Mouse (Mus musculus): Measurements from ENCODE around the gene Tfpi. TPM values are rescaled to one million over a fixed set of nuclear protein-coding genes. Genes with fewer than 3 reads are reported as not detected.

Tfpi gene
- polyA plus RNA-seq, 1 experiment from 2014 or later = 14.3 TPM

- Histone ChIP-seq H3K4me2 (ENCODE audit: low read length) (no peak overlapping the region), H3K4me1 (ENCODE audit: control insufficient read depth, insufficient read depth, low read length) (no peaks in the 10 kb centered on the region), H3K4me3 (ENCODE audit: low read depth, low read length) (no peak overlapping the region), H3K36me3 (ENCODE audit: control insufficient read depth, insufficient read depth, low read length) (no peaks in the 10 kb centered on the region), H3K9me3 (replicated peaks; ENCODE audit: control insufficient read depth, low read length) (no peaks in the 10 kb centered on the region), H3K27ac (ENCODE audit: low read depth, low read length) (no peak overlapping the region), H3K27me3 (replicated peaks; ENCODE audit: control insufficient read depth, insufficient read depth, low read length) (no peaks in the 10 kb centered on the region), H3K9ac (ENCODE audit: low read length) (no peak overlapping the region)
- ATAC-seq = no peak
- 65% methylated on average over 3 of the region's 3 CpGs for WGBS
- no peak for DNase-seq (ENCODE audit: low spot score)
Measured at GRCm38 (mm10) chr2:84428836-84429235, 47.7 kb downstream of the Tfpi start.

GRCm38 (mm10) chr2:84426531-84426930 lies 50.0 kb downstream of the Tfpi start:
- Histone ChIP-seq H3K27me3 (replicated peaks; ENCODE audit: control insufficient read depth, insufficient read depth, low read length) (no peaks in the 10 kb centered on the region), H3K9me3 (replicated peaks; ENCODE audit: control insufficient read depth, low read length) (no peaks in the 10 kb centered on the region), H3K4me1 (ENCODE audit: control insufficient read depth, insufficient read depth, low read length) (no peaks in the 10 kb centered on the region), H3K9ac (ENCODE audit: low read length) (no peak overlapping the region), H3K4me3 (ENCODE audit: low read depth, low read length) (no peak overlapping the region), H3K4me2 (ENCODE audit: low read length) (no peak overlapping the region), H3K27ac (ENCODE audit: low read depth, low read length) (no peak overlapping the region), H3K36me3 (ENCODE audit: control insufficient read depth, insufficient read depth, low read length) (no peaks in the 10 kb centered on the region)
- ATAC-seq (no peak), DNase-seq (ENCODE audit: low spot score) (no peak)
- 92% methylated on average over 4 of the region's 4 CpGs for WGBS

- Histone ChIP-seq H3K36me3 (ENCODE audit: control insufficient read depth, insufficient read depth, low read length) (no peaks in the 10 kb centered on the region), H3K27me3 (replicated peaks; ENCODE audit: control insufficient read depth, insufficient read depth, low read length) (no peaks in the 10 kb centered on the region), H3K4me3 (ENCODE audit: low read depth, low read length) (peak within 1 kb of the TSS; percentile 22), H3K4me2 (ENCODE audit: low read length) (peak within 1 kb of the TSS; percentile 46), H3K4me1 (ENCODE audit: control insufficient read depth, insufficient read depth, low read length) (no peaks in the 10 kb centered on the region), H3K9ac (ENCODE audit: low read length) (peak within 1 kb of the TSS; percentile 53), H3K9me3 (replicated peaks; ENCODE audit: control insufficient read depth, low read length) (no peaks in the 10 kb centered on the region), H3K27ac (ENCODE audit: low read depth, low read length) (peak within 1 kb of the TSS; percentile 14; the same call in 1 of the 2 replicates)
- DNase-seq (ENCODE audit: low spot score) = peak; percentile 41
- ATAC-seq = peak; percentile 48
- WGBS = 2% methylated on average over 10 of the region's 10 CpGs
Measured at GRCm38 (mm10) chr2:84425138-84425537, 51.4 kb downstream of the Tfpi start, which contains the start of gene Calcrl. TSS of gene Calcrl (minus strand) at chr2:84425411.

GRCm38 (mm10) chr2:84416501-84416900 lies 60.1 kb downstream of the Tfpi start:
- no peak for DNase-seq (ENCODE audit: low spot score)
- H3K9ac ChIP-seq (ENCODE audit: low read length) = no peak overlapping the region
- H3K36me3 ChIP-seq (ENCODE audit: control insufficient read depth, insufficient read depth, low read length) = no peaks in the 10 kb centered on the region
- 73% methylated on average over 4 of the region's 4 CpGs for WGBS
- H3K27me3 ChIP-seq (replicated peaks; ENCODE audit: control insufficient read depth, insufficient read depth, low read length) = no peaks in the 10 kb centered on the region
- no peak for ATAC-seq
- H3K4me3 ChIP-seq (ENCODE audit: low read depth, low read length) = no peak overlapping the region
- H3K9me3 ChIP-seq (replicated peaks; ENCODE audit: control insufficient read depth, low read length) = no peaks in the 10 kb centered on the region
- H3K27ac ChIP-seq (ENCODE audit: low read depth, low read length) = no peak overlapping the region
- no peaks in the 10 kb centered on the region for H3K4me1 ChIP-seq (ENCODE audit: control insufficient read depth, insufficient read depth, low read length)
- no peak overlapping the region for H3K4me2 ChIP-seq (ENCODE audit: low read length)

GRCm38 (mm10) chr2:84409796-84410592 lies 66.6 kb downstream of the Tfpi start:
- no peaks in the 10 kb centered on the region for H3K36me3 ChIP-seq (ENCODE audit: control insufficient read depth, insufficient read depth, low read length)
- DNase-seq (ENCODE audit: low spot score) = no peak
- H3K27ac ChIP-seq (ENCODE audit: low read depth, low read length) = no peak overlapping the region
- no peak overlapping the region for H3K4me2 ChIP-seq (ENCODE audit: low read length)
- H3K4me3 ChIP-seq (ENCODE audit: low read depth, low read length) = no peak overlapping the region
- H3K9ac ChIP-seq (ENCODE audit: low read length) = no peak overlapping the region
- H3K9me3 ChIP-seq (replicated peaks; ENCODE audit: control insufficient read depth, low read length) = no peaks in the 10 kb centered on the region
- ATAC-seq = no peak
- no peaks in the 10 kb centered on the region for H3K4me1 ChIP-seq (ENCODE audit: control insufficient read depth, insufficient read depth, low read length)
- H3K27me3 ChIP-seq (replicated peaks; ENCODE audit: control insufficient read depth, insufficient read depth, low read length) = no peaks in the 10 kb centered on the region

GRCm38 (mm10) chr2:84404834-84405233 lies 71.7 kb downstream of the Tfpi start:
- Histone ChIP-seq H3K4me2 (ENCODE audit: low read length) (no peak overlapping the region), H3K27me3 (replicated peaks; ENCODE audit: control insufficient read depth, insufficient read depth, low read length) (no peaks in the 10 kb centered on the region), H3K27ac (ENCODE audit: low read depth, low read length) (no peak overlapping the region), H3K4me3 (ENCODE audit: low read depth, low read length) (no peak overlapping the region), H3K9ac (ENCODE audit: low read length) (no peak overlapping the region), H3K9me3 (replicated peaks; ENCODE audit: control insufficient read depth, low read length) (no peaks in the 10 kb centered on the region), H3K36me3 (ENCODE audit: control insufficient read depth, insufficient read depth, low read length) (no peaks in the 10 kb centered on the region), H3K4me1 (ENCODE audit: control insufficient read depth, insufficient read depth, low read length) (no peaks in the 10 kb centered on the region)
- 91% methylated on average over 3 of the region's 3 CpGs for WGBS
- ATAC-seq (no peak), DNase-seq (ENCODE audit: low spot score) (no peak)

- no peaks in the 10 kb centered on the region for H3K36me3 ChIP-seq (ENCODE audit: control insufficient read depth, insufficient read depth, low read length)
- no peaks in the 10 kb centered on the region for H3K27me3 ChIP-seq (replicated peaks; ENCODE audit: control insufficient read depth, insufficient read depth, low read length)
- H3K9ac ChIP-seq (ENCODE audit: low read length) = no peak overlapping the region
- no peaks in the 10 kb centered on the region for H3K4me1 ChIP-seq (ENCODE audit: control insufficient read depth, insufficient read depth, low read length)
- H3K4me3 ChIP-seq (ENCODE audit: low read depth, low read length) = no peak overlapping the region
- H3K4me2 ChIP-seq (ENCODE audit: low read length) = no peak overlapping the region
- ATAC-seq = no peak
- no peak for DNase-seq (ENCODE audit: low spot score)
- no peak overlapping the region for H3K27ac ChIP-seq (ENCODE audit: low read depth, low read length)
- WGBS = 93% methylated on average over 3 of the region's 3 CpGs
- H3K9me3 ChIP-seq (replicated peaks; ENCODE audit: control insufficient read depth, low read length) = no peaks in the 10 kb centered on the region
Measured at GRCm38 (mm10) chr2:84402713-84403112, 73.9 kb downstream of the Tfpi start.

- Histone ChIP-seq H3K4me2 (ENCODE audit: low read length) (no peak overlapping the region), H3K4me1 (ENCODE audit: control insufficient read depth, insufficient read depth, low read length) (no peaks in the 10 kb centered on the region), H3K9ac (ENCODE audit: low read length) (no peak overlapping the region), H3K4me3 (ENCODE audit: low read depth, low read length) (no peak overlapping the region), H3K9me3 (replicated peaks; ENCODE audit: control insufficient read depth, low read length) (no peaks in the 10 kb centered on the region), H3K27me3 (replicated peaks; ENCODE audit: control insufficient read depth, insufficient read depth, low read length) (no peaks in the 10 kb centered on the region), H3K27ac (ENCODE audit: low read depth, low read length) (no peak overlapping the region), H3K36me3 (ENCODE audit: control insufficient read depth, insufficient read depth, low read length) (no peaks in the 10 kb centered on the region)
- DNase-seq (ENCODE audit: low spot score) (no peak), ATAC-seq (no peak)
- WGBS = 87% methylated on average over 4 of the region's 4 CpGs
Measured at GRCm38 (mm10) chr2:84396557-84396956, 80.0 kb downstream of the Tfpi start.

GRCm38 (mm10) chr2:84393236-84393635 lies 83.3 kb downstream of the Tfpi start:
- H3K9ac ChIP-seq (ENCODE audit: low read length) = no peak overlapping the region
- DNase-seq (ENCODE audit: low spot score) (no peak), ATAC-seq (no peak)
- WGBS = 95% methylated on average over 4 of the region's 4 CpGs
- no peaks in the 10 kb centered on the region for H3K27me3 ChIP-seq (replicated peaks; ENCODE audit: control insufficient read depth, insufficient read depth, low read length)
- H3K36me3 ChIP-seq (ENCODE audit: control insufficient read depth, insufficient read depth, low read length) = no peaks in the 10 kb centered on the region
- H3K4me2 ChIP-seq (ENCODE audit: low read length) = no peak overlapping the region
- no peaks in the 10 kb centered on the region for H3K4me1 ChIP-seq (ENCODE audit: control insufficient read depth, insufficient read depth, low read length)
- H3K9me3 ChIP-seq (replicated peaks; ENCODE audit: control insufficient read depth, low read length) = no peaks in the 10 kb centered on the region
- no peak overlapping the region for H3K27ac ChIP-seq (ENCODE audit: low read depth, low read length)
- no peak overlapping the region for H3K4me3 ChIP-seq (ENCODE audit: low read depth, low read length)

Measured in forebrain, embryonic 14.5 days (tissue).